Mouse (Mus musculus) kidney, postnatal 10 days (tissue): ENCODE measurements around the gene Ptprg.
A peak's percentile ranks its signal among the peaks of the same experiment; 100 is the strongest.

ENCODE experiments used
- DNase-seq: peaks from one replicate; pipeline ENCODE4 v3.0.0; 2021; ENCODE audit warnings: mixed read lengths

The Ptprg gene

DNA sequence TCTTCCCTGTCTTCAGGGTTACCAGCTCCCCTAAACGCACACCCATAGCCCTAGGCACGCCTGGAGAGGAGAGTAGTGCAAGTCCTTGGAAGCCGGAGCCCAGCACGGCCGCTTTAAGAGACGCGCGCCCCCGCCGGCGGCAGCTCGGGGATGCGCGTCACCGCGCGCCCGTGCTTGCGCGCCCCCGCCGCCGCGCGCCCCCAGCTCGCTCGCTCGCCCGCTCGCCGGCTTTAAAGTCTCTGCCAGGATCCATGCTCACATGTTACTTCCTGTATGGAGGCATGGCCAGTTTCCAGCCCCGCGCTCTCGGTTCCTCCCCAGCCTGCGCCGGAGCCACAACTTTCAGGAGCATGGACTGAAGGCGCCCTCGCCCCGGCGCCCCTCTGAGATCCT lies at the start of gene Ptprg:
TSS of gene Ptprg (plus strand) at position 260 of the 393 bp plus-strand sequence.
- DNase-seq, result peak; percentile 93

DNA sequence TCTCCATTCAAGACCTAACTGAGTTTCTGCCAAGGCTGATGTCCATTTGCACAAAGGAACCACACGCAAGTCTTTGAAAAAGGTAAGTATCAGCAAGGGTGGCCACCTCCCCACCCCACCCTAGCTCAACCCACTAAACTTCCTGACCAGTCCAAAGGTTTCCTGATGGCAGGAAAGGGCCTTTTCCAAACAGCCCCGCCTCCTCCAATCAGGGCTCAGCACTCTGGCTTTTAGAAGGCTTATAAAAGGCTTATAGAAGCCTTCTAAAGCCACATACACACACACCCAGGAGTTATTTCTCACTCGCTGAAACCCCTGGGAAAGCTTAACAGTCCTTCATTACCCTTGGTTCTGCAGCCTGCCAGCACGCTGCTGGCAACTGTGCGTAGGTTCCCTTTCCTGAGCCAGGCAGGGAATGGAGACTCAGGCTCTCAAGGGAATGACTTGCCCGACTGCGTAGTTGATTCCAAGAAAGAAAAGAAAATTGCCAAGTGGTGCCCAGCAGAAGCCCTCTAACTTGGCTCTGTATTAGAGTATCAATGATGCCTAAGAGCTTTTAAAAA lies 49.4 kb upstream of the Ptprg start:
- DNase-seq, result no peak

DNA sequence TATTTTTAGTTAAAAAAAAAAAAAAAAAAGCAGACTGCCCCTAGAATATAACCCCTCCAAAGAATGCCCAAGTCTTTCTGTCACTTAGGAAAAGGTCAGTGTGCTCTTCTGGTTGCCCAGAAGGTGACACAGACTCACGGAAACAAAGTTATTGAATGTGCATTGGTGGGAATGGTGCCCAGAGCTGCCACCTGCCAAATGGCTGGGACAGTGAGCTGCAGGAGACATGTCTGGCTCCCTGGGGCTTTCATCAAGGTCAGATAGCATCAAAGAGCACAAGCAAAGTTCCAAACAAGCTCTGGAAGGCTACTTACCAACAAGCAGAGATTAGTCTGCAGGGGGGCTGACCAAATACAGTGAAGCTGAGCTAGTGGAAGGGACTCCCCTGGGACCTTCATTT lies 43.2 kb upstream of the Ptprg start:
- no peak for DNase-seq

DNA sequence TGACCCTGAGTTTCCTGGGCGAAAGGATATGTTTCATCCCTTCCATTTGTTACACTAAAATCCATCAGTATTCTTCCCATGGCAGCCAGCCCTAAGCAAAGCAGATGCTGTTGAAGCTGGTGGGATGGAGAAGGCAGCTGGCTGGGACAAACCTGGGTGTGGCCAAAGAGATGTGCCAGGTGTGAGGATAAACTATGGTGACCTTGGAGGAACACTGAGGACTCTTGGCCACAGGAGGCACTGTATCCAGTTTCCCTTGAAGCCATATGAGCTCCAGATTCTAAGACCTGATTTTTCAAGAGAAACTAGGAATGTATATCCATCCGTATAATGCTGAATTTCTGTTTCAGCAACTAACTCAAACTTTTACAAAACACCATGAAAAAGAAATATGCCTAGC lies 34.2 kb upstream of the Ptprg start:
- no peak for DNase-seq

DNA sequence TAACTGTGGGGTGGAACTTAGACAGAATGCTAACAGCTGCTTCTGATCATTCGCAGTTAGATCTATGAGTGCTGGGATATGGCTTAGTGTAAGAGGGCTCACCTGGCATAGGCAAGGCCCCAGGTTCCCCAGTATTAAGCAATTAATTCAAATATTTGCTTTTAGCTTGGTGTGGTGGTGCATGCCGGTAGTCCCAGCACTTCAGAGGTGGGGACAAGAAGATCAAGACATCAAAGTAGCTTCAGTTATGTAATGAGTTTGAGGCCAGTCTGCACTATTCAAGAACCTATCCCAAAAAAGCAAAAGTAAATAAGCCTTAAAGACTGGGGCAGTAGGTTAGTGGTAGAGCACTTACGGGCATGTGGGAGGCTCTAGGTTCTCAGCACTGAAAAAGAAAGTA lies 30.3 kb upstream of the Ptprg start:
- no peak for DNase-seq

DNA sequence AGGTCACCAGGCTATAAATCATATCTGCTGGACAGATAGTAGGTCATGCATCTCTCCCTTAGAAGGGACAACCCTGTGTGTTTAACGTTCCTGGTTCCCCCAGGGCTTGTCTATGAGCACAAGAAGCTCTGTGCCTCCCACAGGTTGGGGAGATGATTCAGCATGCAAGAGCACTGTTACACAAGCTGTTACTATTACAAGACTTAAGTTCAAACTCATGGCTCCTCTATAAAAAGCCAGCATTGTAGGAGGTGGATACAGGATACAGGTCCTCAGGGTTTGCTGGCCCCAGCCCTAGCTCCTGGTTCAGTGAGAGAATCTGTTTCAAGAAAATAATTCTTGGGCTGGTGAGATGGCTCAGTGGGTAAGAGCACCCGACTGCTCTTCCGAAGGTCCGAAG lies 23.7 kb upstream of the Ptprg start:
- DNase-seq, result no peak

DNA sequence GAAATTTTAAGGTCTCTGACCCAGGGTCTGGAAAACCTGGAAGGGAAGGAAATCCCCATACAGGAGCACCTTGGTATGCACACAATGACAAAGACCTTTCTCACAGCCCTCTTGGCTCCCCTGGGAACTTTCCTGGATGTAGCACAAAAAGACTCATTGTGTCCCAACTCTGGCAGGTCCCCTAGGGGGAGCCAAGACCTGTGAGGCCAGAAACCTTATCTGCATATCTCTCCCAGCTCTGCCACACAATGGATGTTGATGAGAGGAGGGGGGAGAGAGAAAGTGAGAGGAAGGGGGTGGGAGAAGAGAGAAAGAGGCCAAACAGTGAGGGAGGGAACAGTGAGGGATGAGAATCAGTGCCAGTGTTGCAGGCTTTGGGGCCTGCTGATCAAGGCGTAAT lies 18.9 kb upstream of the Ptprg start:
- DNase-seq, result peak; percentile 23

DNA sequence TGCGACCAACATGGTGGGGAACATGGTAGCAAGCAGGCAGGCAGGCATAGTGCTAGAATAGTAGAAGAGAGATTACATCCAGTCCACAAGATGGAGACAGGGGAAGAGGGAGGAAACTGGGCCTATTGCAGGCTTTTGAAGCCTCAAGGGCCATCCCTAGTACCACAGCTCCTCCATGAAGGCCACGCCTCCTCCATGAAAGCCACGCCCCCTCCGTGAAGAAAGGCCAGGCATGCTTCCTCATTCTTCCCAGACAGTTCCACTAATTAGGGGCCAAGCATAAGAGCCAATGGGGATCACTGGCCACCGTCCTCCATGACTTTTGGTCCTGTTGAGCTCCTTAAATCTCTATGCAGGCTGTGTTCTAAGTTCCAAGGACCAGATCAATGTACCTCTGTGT lies 17.2 kb upstream of the Ptprg start:
- no peak for DNase-seq

DNA sequence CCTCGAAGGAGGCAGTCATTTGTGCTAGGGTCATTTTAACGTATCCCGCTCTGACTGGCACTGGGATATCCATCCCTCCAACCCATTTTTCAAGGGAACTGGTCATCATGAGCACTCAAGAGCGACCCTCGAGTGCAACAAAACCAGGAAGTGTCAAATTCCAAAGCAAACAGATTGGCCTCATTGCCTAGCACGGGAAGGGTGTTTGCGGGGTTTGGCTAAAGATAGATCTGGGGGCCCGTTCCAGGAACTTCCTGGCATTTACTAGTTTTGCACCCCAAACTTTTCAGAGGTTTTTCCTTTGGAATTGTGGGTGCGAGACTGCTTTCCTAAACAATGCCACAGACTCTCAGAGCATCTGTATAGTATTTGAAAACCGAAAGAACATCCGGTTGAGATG lies 1.4 kb upstream of the Ptprg start:
- DNase-seq, result no peak

DNA sequence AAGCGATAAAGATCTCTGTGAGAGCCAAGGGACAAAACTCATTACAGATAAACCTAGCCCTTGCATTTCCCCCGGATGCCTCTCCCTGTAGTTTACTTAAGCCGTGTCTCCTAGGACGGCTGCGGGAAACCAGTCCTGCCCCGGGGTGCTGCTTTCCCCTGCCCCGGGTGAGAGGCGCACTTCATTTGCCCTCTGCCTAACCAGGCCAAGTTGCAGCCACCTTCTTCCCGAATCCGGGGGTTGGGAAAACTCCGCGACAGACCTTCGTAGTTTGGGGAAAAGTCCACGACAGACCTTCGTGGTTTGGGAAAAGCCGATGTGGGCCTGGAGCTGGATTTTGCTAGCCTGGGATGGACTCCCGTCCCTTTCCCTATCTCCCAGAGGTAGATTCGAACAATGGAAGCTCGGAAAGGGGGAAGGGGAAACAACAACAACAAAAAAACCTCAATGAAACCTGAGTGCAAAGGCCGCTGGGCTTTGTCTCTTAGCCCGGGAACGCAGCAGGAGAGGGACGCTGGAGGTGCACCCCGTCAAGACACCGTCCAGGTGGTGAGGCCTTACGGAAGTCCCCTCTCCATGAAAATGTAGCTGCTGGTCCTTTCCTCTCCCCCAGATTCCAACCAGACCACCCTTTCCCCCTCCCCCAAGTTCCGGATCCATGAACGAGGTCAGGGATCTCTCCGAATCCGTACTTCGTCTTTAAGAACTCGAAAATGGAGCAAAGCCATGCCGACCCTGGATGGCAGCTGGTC lies 635 bp upstream of the Ptprg start:
- DNase-seq, result peak; percentile 62

DNA sequence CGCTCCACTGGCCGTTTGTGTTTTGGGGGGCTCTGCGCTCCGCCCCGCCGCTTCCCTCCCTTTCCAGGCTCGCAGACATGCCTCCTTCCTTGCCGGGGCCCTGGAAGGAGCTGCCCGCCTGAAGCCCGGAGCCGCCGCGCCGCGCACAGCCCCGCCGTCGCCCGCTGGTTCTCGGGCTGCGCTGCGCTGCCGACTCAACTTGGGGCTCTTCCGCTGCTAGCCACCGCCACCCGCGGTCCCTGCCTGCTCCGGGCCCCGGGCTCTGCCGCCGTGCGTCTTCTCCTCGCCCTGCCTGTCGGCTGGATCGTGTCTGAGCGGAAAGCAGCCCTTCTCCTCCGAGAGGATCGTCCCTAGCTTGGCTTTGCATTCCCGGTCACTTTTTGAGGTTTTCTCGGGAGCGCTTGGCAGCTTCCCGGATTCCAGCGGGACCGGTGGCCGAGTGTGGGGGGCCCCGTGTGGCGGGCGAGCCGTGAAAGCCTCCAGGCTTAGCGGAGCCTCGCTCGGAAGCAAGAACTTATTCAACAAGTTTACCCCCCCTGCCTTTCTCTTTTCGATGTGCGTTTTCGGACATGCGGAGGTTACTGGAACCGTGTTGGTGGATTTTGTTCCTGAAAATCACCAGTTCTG lies 460 bp downstream of the Ptprg start:
- DNase-seq, result no peak

DNA sequence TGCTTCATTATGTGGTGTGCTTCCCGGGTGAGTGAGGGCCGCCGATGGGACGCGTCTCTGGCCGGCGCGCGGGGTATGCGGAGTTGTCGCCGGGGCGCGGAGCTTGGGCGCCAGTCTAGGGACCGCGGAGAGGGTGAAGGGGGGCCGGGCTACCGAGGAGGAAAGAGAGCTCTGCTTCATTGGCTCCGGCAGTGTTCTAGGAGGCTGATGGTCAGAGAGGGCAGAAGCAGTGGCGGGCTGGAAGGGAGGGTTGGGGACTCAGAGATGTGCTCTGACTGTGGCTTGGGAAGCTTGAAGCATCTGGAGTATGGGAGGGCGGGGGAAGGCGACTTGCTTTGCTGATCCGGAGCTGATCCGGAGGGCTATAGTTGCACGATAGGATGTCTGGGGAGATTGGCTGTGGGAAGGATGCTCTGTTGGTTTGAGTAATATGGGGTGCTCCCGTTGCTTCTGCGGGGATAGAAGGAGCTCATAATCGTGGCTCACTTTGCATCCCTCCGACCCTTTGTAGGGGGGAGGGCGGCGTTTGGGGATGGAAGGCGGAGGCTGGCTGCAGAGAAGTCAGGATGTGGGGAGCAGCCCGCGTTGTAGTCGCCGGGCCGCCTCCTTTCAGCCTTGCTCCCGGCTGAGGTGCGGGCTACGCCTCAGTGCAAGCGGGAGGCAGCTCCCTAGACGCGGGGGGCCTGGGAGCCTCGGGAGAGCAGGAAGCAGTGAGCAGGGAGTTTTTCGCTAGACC lies 1.1 kb downstream of the Ptprg start:
- peak; percentile 83 for DNase-seq

DNA sequence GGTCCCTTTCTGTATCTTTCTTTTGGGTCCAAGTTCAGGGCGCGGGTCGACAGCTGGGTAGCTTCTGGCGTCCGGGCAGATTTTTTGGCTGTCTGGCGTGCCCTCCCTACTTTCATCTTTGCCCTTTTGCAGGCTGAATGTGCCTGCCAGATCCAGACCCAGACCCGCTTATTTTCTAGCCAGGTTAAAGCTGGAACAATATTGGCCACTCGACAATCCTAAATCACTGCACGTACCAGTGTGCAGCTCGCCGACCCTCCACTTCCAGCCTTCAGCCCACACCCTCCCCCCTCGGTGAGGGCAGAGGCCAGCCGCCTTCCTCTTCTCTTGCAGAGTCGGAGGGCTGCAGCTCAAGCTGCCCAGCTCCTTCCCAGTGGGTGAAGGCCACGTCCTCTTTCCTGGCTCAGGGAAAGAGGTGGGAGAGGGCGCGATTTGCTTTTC lies 1.7 kb downstream of the Ptprg start:
- peak; percentile 69 for DNase-seq

DNA sequence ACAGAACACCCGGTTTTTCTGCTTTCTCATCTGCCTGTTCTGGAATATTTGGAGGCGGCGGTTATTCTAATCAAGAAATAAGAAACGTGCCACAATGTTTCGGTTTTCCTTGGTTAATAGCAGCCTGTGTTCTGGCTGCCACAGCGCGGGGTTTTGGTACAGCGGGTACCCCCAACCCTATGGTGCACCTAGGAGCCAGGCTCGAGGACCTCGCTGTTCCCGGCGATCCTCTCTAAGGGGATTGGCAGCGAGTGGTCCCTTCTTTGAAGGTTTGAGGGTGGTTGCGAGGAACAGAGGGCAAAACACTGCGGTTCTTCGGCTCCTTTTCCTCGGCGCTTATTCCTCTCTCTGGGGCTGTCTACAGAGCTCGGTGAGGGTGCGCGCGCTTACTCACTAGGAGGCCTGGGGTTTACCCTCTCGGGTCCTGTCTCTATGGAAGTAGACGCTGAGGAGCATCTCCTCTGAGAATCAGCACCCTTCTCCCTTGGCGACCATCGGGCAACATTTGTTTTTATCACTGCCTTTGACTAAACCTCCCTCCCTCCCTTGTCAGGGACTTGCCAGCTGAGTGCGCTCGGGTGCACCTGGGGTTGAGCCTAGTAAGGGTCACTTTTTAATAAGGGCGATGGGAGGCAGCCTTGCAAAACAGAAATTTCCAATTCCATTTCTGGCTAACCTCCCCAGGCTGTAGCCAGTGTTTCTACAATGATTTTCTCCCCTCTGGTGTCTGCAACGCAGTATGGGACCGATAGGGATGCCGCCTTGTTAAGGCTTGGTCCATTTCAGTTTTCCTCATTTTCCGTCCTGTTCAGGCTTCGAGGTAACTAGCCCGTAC lies 2.4 kb downstream of the Ptprg start:
- DNase-seq, result peak; percentile 39

DNA sequence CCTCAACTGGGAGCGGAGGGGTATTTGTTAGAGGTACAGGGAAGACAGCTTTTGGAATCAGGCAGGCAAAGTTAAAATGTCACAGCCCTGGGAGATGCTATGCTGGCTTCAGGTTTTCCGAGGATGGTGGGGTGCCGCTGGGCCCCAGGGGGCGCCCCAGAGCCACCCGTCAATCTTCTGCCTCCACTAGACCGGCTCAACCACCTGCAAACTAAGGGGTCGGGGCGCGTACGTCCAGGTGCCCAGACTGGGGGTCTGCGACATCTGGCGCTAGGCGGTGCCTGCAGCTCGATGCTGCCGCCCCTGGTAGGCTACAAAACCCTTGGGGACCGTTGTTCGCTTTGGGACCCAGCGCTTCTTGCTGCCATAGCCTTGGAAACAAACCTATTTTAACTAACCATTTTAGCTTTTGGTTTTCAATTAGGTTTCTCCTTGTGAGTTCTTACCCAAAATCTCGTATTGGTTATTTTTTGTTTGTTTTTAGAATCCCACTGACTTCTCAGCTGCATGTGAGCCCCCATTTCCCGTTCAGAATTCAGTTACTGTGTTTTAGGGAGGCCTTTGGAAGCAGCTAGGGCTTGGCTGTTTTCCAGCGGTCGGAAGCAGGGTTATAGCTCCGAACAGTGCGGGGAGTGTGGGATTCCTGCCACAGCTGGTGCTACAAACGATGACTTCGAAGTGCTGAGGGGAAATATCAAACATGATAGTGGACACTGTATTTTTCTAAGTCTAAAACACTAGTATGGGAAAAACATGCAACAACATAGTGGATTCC lies 3.2 kb downstream of the Ptprg start:
- peak; percentile 82 for DNase-seq

DNA sequence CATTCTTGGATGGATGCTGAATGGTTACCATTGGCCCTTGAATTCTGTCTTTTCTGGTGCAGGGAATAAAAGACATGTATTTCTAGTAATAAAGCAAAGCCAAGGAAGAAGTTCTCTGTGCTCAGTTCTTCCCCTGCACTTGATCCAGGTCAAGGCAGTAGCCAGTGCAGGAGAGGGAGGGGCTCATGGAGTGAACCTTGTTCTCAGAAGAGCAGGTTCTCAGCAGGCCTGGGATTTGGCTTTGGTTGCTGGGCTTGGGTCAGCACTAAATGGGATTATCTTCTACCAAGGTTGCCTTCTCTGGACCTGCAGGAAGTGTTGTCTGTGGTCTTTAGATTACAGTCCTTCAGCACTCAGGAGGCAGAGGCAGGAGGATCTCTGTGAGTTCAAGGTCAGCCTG lies 5.2 kb downstream of the Ptprg start:
- no peak for DNase-seq

DNA sequence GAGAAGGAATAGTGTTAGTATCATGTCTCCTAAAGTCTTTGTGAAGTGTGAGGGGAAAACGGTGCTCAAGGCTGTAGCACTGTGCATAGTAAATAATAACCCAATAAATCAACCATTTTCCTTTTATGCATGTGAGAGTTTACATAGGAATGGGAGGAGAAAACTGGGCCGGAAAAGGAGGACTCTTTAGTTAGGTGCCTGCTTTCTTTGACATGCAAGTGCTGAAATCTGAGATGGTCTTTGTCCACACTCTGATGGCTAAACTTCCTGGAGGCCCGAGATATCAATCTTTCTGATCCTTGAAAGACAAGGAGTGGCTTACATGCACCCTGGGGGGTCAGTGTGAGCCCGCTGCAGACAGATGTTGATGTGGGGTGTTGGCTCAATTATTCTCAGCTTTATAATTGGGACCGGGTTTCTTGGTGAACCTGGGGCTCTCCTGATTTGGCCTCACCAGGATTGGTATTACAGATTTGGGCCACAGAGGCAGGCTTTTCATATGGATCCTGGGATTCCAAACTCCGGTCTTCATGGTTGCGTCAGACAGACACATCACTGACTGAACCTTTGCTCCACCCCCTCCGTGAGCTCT lies 7.4 kb downstream of the Ptprg start:
- DNase-seq, result no peak

DNA sequence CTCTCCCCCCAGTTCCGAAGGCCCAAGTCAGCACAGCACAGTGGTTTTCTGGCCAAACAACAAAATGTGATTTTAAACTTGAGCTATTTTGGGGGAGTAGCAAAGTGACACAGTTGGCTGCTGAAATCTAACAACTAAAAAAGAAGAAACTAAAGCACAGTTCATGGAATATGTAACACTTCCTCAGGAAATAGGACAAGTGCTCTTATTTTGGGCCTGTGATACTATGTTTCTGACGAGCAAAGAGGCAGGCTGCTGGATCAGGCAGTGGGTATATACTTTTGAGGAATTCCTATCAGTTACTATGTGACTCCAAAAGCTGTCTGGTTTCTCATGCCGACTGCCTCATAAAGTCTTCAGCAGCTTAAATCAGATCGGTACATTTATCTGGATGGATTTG lies 8.1 kb downstream of the Ptprg start:
- DNase-seq, result no peak

DNA sequence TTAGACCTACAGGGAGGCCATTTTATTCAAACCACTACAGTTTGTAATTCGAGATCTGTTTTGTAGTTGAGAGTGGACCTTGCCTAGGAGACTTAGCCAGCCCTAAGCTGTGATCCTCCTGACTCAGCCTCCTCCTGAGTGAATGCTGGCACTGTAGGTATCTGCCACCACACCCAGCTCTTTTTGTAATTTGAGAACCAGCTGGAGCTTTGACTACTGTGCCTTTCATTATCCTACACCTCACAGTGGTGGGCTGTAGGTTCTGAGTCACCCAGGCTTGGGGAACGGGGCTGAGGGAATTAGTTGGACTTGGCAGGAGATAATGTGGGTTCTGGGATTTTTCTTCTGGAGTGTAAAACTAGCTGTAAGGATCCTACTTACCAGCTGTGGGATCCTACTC lies 9.5 kb downstream of the Ptprg start:
- DNase-seq, result no peak

DNA sequence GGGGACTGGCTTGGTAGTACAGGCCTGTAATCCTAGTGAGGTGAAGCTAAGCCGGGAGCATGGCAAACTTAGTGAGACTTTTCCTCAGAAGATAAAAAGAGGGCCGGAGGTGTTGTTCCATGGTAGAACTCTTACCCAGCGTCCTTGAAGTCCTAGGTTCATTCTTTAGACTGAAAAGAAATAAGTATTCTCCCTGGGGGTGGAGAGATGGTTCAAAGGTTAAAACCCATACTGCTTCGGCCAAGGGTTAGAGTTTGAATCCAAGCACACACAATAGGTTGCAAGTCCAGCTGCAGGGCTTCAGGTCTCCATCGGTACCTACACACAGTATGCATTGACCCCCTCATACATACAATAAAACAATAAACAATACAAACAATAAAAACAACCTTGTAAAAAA lies 10.3 kb downstream of the Ptprg start:
- DNase-seq, result no peak

DNA sequence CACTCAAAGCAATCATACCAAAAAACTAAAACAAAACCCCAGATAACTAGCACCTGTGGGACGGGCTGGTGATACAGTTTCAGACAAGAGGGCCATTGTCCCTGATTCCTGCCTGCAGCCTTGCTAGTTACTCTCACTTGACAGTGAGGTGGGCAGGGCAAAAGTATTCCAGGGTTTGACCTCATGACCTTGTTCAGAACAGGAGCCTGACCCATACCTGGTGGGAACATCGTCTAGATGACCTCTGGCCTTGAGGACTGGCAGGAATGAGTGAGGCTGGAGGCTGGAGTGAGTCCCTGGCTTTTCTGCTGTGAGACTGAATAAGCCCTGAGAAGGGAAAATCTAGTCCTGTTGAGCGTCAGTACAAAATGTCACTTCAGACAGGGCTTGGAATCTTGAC lies 11.1 kb downstream of the Ptprg start:
- DNase-seq, result no peak

DNA sequence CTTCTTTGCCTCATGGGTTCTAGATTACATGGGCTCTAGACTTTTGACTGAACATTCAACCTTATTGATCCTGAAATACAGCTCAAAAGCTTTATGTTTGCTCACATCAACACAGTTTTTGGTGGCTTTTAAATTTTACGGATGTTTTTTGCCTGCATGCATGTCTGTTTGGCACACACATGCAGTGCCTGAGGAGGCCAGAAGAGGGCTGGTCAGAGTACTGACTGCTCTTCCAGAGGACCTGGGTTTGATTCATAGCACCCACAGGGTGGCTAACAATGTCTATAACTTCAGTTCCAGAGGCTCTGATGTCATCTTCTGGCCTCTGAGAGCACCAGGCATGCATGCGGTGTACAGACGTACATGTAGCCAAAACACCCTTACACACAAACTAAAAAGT lies 12.0 kb downstream of the Ptprg start:
- no peak for DNase-seq
